Mouse (Mus musculus) heart, postnatal 0 days (tissue): ENCODE results near the gene Cyba.

Source experiments
- CTCF ChIP-seq: IDR thresholded peaks from 2 replicates; pipeline ENCODE4 v1.5.1; 2016; ENCODE audit warnings: antibody characterized with exemption, control low read depth, low read depth
- EP300 ChIP-seq: IDR thresholded peaks from 2 replicates; pipeline ENCODE4 v1.6.1; 2016; ENCODE audit warnings: antibody characterized with exemption, low read depth

DNA sequence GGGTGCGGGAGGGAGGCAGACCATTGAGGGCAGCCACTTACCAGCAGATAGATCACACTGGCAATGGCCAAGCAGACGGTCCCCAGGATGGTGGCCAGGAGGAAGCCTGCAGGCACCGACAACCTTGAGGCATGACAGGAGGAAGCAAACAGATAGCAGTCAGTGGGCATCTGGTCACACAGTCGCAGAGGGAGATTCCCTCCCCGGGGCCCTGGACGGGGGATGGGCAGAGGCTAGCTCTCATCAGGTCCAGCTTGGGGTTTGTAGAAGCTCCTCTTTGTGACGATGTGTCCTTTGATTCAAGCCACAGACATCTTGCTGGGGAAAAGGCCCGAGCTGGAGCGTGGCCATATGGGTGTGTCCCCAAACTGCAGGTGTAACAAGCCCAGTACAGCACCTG, 6.6 kb downstream of the Cyba start:
- TF ChIP-seq CTCF (no peak), EP300 (no peak)
